Mouse (Mus musculus) embryonic facial prominence, embryonic 15.5 days (tissue): ENCODE data around the gene Mitf. TPM values are rescaled to one million over a fixed set of nuclear protein-coding genes. Genes with fewer than 3 reads are reported as not detected.

Experiments used
- ATAC-seq: fragments of 200-750 bp; cut with Nextera tagmentation; 2 replicates; pipeline ENCODE4 v1.8.0; 2017; ENCODE audit warnings: low read depth, moderate TSS enrichment; ENCODE audit not compliant: insufficient number of reproducible peaks, low FRiP score, low TSS enrichment
- H3K27ac ChIP-seq: fragments of 300-500 bp; sonication (generic); replicated peaks from 2 replicates; pipeline ENCODE4 v1.5.1; 2015; ENCODE audit warnings: mild to moderate bottlenecking, inconsistent platforms
- H3K27me3 ChIP-seq: fragments of 300-500 bp; sonication (generic); 2 replicates; pipeline ENCODE4 v1.6.1; 2015; ENCODE audit warnings: inconsistent platforms
- H3K36me3 ChIP-seq: fragments of 300-500 bp; sonication (generic); 2 replicates; pipeline ENCODE4 v1.6.1; 2015; ENCODE audit warnings: mild to moderate bottlenecking, inconsistent platforms
- H3K4me1 ChIP-seq: fragments of 300-500 bp; sonication (generic); 2 replicates; pipeline ENCODE4 v1.6.1; 2015; ENCODE audit warnings: inconsistent platforms
- H3K4me2 ChIP-seq: fragments of 300-500 bp; sonication (generic); replicated peaks from 2 replicates; pipeline ENCODE4 v1.6.1; 2015; ENCODE audit warnings: mild to moderate bottlenecking, inconsistent platforms
- H3K4me3 ChIP-seq: fragments of 300-500 bp; sonication (generic); replicated peaks from 2 replicates; pipeline ENCODE4 v1.5.1; 2015; ENCODE audit warnings: mild to moderate bottlenecking, inconsistent platforms
- H3K9ac ChIP-seq: fragments of 300-500 bp; sonication (generic); 2 replicates; pipeline ENCODE4 v1.6.1; 2015; ENCODE audit warnings: inconsistent platforms
- H3K9me3 ChIP-seq: fragments of 300-500 bp; sonication (generic); replicated peaks from 2 replicates; pipeline ENCODE4 v1.6.1; 2016; ENCODE audit warnings: inconsistent platforms
- WGBS: fragments of 180-500 bp; shearing (Covaris S2); methylation state at CpG from one replicate; pipeline ENCODE4 v1.1.7; 2015; 5-methylcytosine and 5-hydroxymethylcytosine counted together
- polyA plus RNA-seq: library from polyadenylated mRNA; unstranded; fragments of >200 nt; fragmentation: Nextera tagmentation; extraction: Ambion mirVana; gene quantifications from 2 replicates; pipeline ENCODE4 v1.2.1, GENCODE M21; 2015

Mitf gene
- polyA plus RNA-seq, 1 experiment from 2014 or later, result 4.8 TPM

GRCm38 (mm10) chr6:97916386-97916903, 109.6 kb downstream of the Mitf start:
- no peak for ATAC-seq
- Histone ChIP-seq H3K4me2 (no peak overlapping the region), H3K9me3 (no peaks in the 10 kb centered on the region), H3K4me3 (no peak overlapping the region), H3K27ac (no peak overlapping the region), H3K9ac (no peak overlapping the region), H3K27me3 (no peaks in the 10 kb centered on the region), H3K36me3 (no peaks in the 10 kb centered on the region), H3K4me1 (peaks cover 6% of the 10 kb centered on the region)
- WGBS, result 64% methylated on average over 7 of the region's 7 CpGs

GRCm38 (mm10) chr6:97918051-97918450, 111.2 kb downstream of the Mitf start:
- no peak for ATAC-seq
- H3K4me1 ChIP-seq, result peaks cover 6% of the 10 kb centered on the region
- no peaks in the 10 kb centered on the region for H3K9me3 ChIP-seq
- H3K36me3 ChIP-seq, result no peaks in the 10 kb centered on the region
- no peak overlapping the region for H3K9ac ChIP-seq
- no peak overlapping the region for H3K4me3 ChIP-seq
- H3K4me2 ChIP-seq, result no peak overlapping the region
- 20% methylated on average over 4 of the region's 4 CpGs for WGBS
- no peaks in the 10 kb centered on the region for H3K27me3 ChIP-seq
- no peak overlapping the region for H3K27ac ChIP-seq

- no peaks in the 10 kb centered on the region for H3K36me3 ChIP-seq
- no peak overlapping the region for H3K4me3 ChIP-seq
- peaks cover 6% of the 10 kb centered on the region for H3K4me1 ChIP-seq
- H3K27me3 ChIP-seq, result no peaks in the 10 kb centered on the region
- no peak overlapping the region for H3K4me2 ChIP-seq
- ATAC-seq, result no peak
- H3K9ac ChIP-seq, result no peak overlapping the region
- no peaks in the 10 kb centered on the region for H3K9me3 ChIP-seq
- H3K27ac ChIP-seq, result no peak overlapping the region
- WGBS, result 49% methylated on average over 7 of the region's 7 CpGs
These were observed 111.6 kb downstream of the Mitf start for GRCm38 (mm10) chr6:97918481-97918880.

- no peaks in the 10 kb centered on the region for H3K27me3 ChIP-seq
- H3K27ac ChIP-seq, result no peak overlapping the region
- no peaks in the 10 kb centered on the region for H3K36me3 ChIP-seq
- H3K4me2 ChIP-seq, result no peak overlapping the region
- no peaks in the 10 kb centered on the region for H3K9me3 ChIP-seq
- no peak for ATAC-seq
- 48% methylated on average over 8 of the region's 8 CpGs for WGBS
- H3K4me3 ChIP-seq, result no peak overlapping the region
- H3K4me1 ChIP-seq, result peaks cover 6% of the 10 kb centered on the region
- no peak overlapping the region for H3K9ac ChIP-seq
These were observed 112.4 kb downstream of the Mitf start for GRCm38 (mm10) chr6:97919287-97919686.

GRCm38 (mm10) chr6:97921591-97921990, 114.7 kb downstream of the Mitf start:
- 81% methylated on average over 6 of the region's 6 CpGs for WGBS
- no peaks in the 10 kb centered on the region for H3K36me3 ChIP-seq
- no peak overlapping the region for H3K27ac ChIP-seq
- no peak overlapping the region for H3K4me2 ChIP-seq
- H3K4me3 ChIP-seq, result no peak overlapping the region
- ATAC-seq, result no peak
- H3K4me1 ChIP-seq, result peaks cover 6% of the 10 kb centered on the region
- H3K9ac ChIP-seq, result no peak overlapping the region
- no peaks in the 10 kb centered on the region for H3K9me3 ChIP-seq
- H3K27me3 ChIP-seq, result no peaks in the 10 kb centered on the region

GRCm38 (mm10) chr6:97924221-97924620, 117.4 kb downstream of the Mitf start:
- Histone ChIP-seq H3K27ac (no peak overlapping the region), H3K9ac (no peak overlapping the region), H3K4me1 (no peaks in the 10 kb centered on the region), H3K9me3 (no peaks in the 10 kb centered on the region), H3K4me3 (no peak overlapping the region), H3K4me2 (no peak overlapping the region), H3K27me3 (no peaks in the 10 kb centered on the region), H3K36me3 (no peaks in the 10 kb centered on the region)
- ATAC-seq, result no peak
- 84% methylated on average over 3 of the region's 3 CpGs for WGBS

GRCm38 (mm10) chr6:97929051-97929450, 122.2 kb downstream of the Mitf start:
- Histone ChIP-seq H3K9me3 (no peaks in the 10 kb centered on the region), H3K36me3 (no peaks in the 10 kb centered on the region), H3K4me1 (no peaks in the 10 kb centered on the region), H3K27me3 (no peaks in the 10 kb centered on the region), H3K9ac (no peak overlapping the region), H3K4me2 (no peak overlapping the region), H3K4me3 (no peak overlapping the region), H3K27ac (no peak overlapping the region)
- no peak for ATAC-seq
- 70% methylated on average over 3 of the region's 3 CpGs for WGBS

- Histone ChIP-seq H3K4me2 (no peak overlapping the region), H3K4me1 (no peaks in the 10 kb centered on the region), H3K4me3 (no peak overlapping the region), H3K27me3 (no peaks in the 10 kb centered on the region), H3K36me3 (no peaks in the 10 kb centered on the region), H3K27ac (no peak overlapping the region), H3K9ac (no peak overlapping the region), H3K9me3 (no peaks in the 10 kb centered on the region)
- WGBS, result 46% methylated on average over 7 of the region's 7 CpGs
- no peak for ATAC-seq
These were observed 122.6 kb downstream of the Mitf start for GRCm38 (mm10) chr6:97929466-97929865.

- no peak overlapping the region for H3K4me2 ChIP-seq
- no peak overlapping the region for H3K4me3 ChIP-seq
- no peaks in the 10 kb centered on the region for H3K27me3 ChIP-seq
- no peaks in the 10 kb centered on the region for H3K4me1 ChIP-seq
- no peaks in the 10 kb centered on the region for H3K36me3 ChIP-seq
- no peaks in the 10 kb centered on the region for H3K9me3 ChIP-seq
- H3K9ac ChIP-seq, result no peak overlapping the region
- 71% methylated on average over 5 of the region's 5 CpGs for WGBS
- no peak for ATAC-seq
- no peak overlapping the region for H3K27ac ChIP-seq
These were observed 130.3 kb downstream of the Mitf start for GRCm38 (mm10) chr6:97937139-97937538.

- no peak overlapping the region for H3K27ac ChIP-seq
- no peak overlapping the region for H3K9ac ChIP-seq
- no peaks in the 10 kb centered on the region for H3K36me3 ChIP-seq
- no peak overlapping the region for H3K4me2 ChIP-seq
- H3K4me1 ChIP-seq, result no peaks in the 10 kb centered on the region
- no peak overlapping the region for H3K4me3 ChIP-seq
- no peaks in the 10 kb centered on the region for H3K27me3 ChIP-seq
- WGBS, result 54% methylated on average over 11 of the region's 11 CpGs
- H3K9me3 ChIP-seq, result no peaks in the 10 kb centered on the region
- ATAC-seq, result no peak
These were observed 131.2 kb downstream of the Mitf start for GRCm38 (mm10) chr6:97937897-97938614.

GRCm38 (mm10) chr6:97940916-97941315, 134.1 kb downstream of the Mitf start:
- ATAC-seq, result no peak
- no peak overlapping the region for H3K27ac ChIP-seq
- H3K36me3 ChIP-seq, result no peaks in the 10 kb centered on the region
- no peak overlapping the region for H3K4me3 ChIP-seq
- H3K4me1 ChIP-seq, result no peaks in the 10 kb centered on the region
- H3K4me2 ChIP-seq, result no peak overlapping the region
- H3K9me3 ChIP-seq, result no peaks in the 10 kb centered on the region
- H3K9ac ChIP-seq, result no peak overlapping the region
- no peaks in the 10 kb centered on the region for H3K27me3 ChIP-seq
- 92% methylated on average over 12 of the region's 12 CpGs for WGBS
